Mouse (Mus musculus) cerebellum, adult 18-20 months (tissue): ENCODE results near the gene Prpf8.

Source experiments
- DNase-seq, 2 experiments: peaks; one replicate each; pipeline ENCODE4 v3.0.0; 2021

Prpf8 gene

GRCm38 (mm10) chr11:75460103-75460843 lies 26.3 kb upstream of the Prpf8 start:
- DNase-seq: peak; percentile 89 to 93

GRCm38 (mm10) chr11:75460844-75461742 lies 25.5 kb upstream of the Prpf8 start, which contains the start of gene Tlcd2:
TSS of gene Tlcd2 (plus strand) at chr11:75461715.
- peak; percentile 98 to 100 for DNase-seq

GRCm38 (mm10) chr11:75461743-75462252 lies 24.8 kb upstream of the Prpf8 start:
- DNase-seq: no peak

GRCm38 (mm10) chr11:75462253-75462783 lies 24.3 kb upstream of the Prpf8 start:
- DNase-seq: peak; percentile 52 to 58

GRCm38 (mm10) chr11:75462865-75463336 lies 23.7 kb upstream of the Prpf8 start:
- DNase-seq: peak; percentile 45 to 55

- no peak for DNase-seq
Measured at GRCm38 (mm10) chr11:75463624-75464023, 23.0 kb upstream of the Prpf8 start.

GRCm38 (mm10) chr11:75464417-75464816 lies 22.2 kb upstream of the Prpf8 start:
- DNase-seq: no peak

GRCm38 (mm10) chr11:75465051-75465450 lies 21.6 kb upstream of the Prpf8 start:
- DNase-seq: no peak

GRCm38 (mm10) chr11:75466731-75467505 lies 19.7 kb upstream of the Prpf8 start:
- DNase-seq: no peak

GRCm38 (mm10) chr11:75467512-75468215 lies 19.0 kb upstream of the Prpf8 start:
- no peak for DNase-seq

GRCm38 (mm10) chr11:75468410-75468809 lies 18.2 kb upstream of the Prpf8 start:
- DNase-seq: no peak

- no peak for DNase-seq
Measured at GRCm38 (mm10) chr11:75469261-75469660, 17.4 kb upstream of the Prpf8 start.

GRCm38 (mm10) chr11:75470675-75471074 lies 15.9 kb upstream of the Prpf8 start:
- no peak for DNase-seq

- no peak for DNase-seq
Measured at GRCm38 (mm10) chr11:75472469-75473081, 14.0 kb upstream of the Prpf8 start.

GRCm38 (mm10) chr11:75473376-75473775 lies 13.2 kb upstream of the Prpf8 start:
- DNase-seq: no peak

GRCm38 (mm10) chr11:75486192-75486591 lies 424 bp upstream of the Prpf8 start:
- DNase-seq: no peak

- no peak for DNase-seq
Measured at GRCm38 (mm10) chr11:75487496-75487895, 880 bp downstream of the Prpf8 start.

- no peak for DNase-seq
Measured at GRCm38 (mm10) chr11:75494296-75495049, 7.9 kb downstream of the Prpf8 start.

- no peak for DNase-seq
Measured at GRCm38 (mm10) chr11:75498126-75498525, 11.5 kb downstream of the Prpf8 start.

GRCm38 (mm10) chr11:75508162-75508561 lies 21.5 kb downstream of the Prpf8 start:
- DNase-seq: no peak
